Mouse (Mus musculus) E14TG2a.4 (cell line): ENCODE results near the gene Vmn1r234.
"Not testable (repeated sequence)": the region's sequence is repeated elsewhere in the genome, so short reads cannot be mapped to it uniquely, and the experiment has no call there.

ENCODE experiments used
- CTCF ChIP-seq: conservative IDR thresholded peaks from 2 replicates; pipeline ENCODE4 v1.5.1; 2014; ENCODE audit warnings: low read length
- POU5F1 ChIP-seq: IDR thresholded peaks from 2 replicates; pipeline ENCODE4 v1.6.1; 2014; ENCODE audit warnings: low read length, borderline replicate concordance

GRCm38 (mm10) chr17:21211081-21211480 is 14.8 kb upstream of the Vmn1r234 start:
- not testable (repeated sequence) for TF ChIP-seq CTCF, POU5F1
